Mouse (Mus musculus) T-helper 2 cell (primary cell): ENCODE data around the gene Slc25a21.

Experiments used
- in situ Hi-C: fragments of 300-600 bp; cut with MboI, MseI; formaldehyde crosslinking; loops from one replicate; pipeline ENCODE4 v1.15.1; 2025; ENCODE audit warnings: high pct_unique_total_duplicates

Slc25a21 gene

GRCm38 (mm10) chr12:57185475-57185874, 11.8 kb downstream of the Slc25a21 start:
- in situ Hi-C loops, result no loop called here

GRCm38 (mm10) chr12:57184401-57185147, 12.7 kb downstream of the Slc25a21 start:
- in situ Hi-C loops, result no loop called here

- in situ Hi-C loops, result no loop called here
Observed at GRCm38 (mm10) chr12:57179465-57180188, 17.6 kb downstream of the Slc25a21 start.

GRCm38 (mm10) chr12:57178818-57179217, 18.5 kb downstream of the Slc25a21 start:
- in situ Hi-C loops, result no loop called here

DNA sequence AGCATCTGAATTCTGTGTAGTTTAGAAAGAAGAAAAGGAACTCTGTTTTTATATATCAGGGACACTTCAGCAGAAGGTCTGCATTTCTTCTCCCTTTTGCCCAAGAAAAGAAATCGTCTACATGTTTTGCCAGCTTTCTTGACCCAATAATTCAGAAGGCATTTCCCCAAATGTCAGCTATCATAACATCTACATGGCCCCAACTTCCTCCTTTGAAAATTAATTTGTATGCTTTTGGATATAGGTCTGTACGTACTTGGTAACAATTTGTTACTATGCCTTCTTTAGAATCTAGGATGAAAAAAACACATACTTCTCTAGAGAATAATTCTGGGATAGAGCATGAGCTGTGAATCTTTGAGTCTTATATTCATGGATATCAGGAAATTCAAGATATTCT, 34.0 kb downstream of the Slc25a21 start:
- in situ Hi-C loops, result no loop called here

DNA sequence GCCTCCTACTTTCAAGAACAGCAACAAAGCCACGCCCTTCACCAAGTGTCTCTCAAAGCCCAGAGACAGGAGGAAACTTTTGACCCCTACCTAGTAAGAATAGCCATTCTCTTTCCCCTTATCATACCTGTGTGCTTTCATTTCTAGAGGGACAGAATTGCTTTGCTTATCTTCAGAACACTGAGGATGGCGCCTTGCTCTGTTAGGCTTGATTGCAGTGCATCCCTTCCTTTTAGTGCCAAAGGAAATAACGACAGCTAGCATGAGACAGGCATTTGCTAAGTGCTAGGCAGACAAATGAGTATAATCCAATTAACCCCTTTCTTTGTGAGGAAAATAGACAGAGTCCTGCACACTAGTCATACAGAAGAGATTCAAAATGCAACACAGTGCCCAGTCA, 34.4 kb downstream of the Slc25a21 start:
- in situ Hi-C loops, result no loop called here

GRCm38 (mm10) chr12:57159904-57160303, 37.4 kb downstream of the Slc25a21 start:
- in situ Hi-C loops, result no loop called here

DNA sequence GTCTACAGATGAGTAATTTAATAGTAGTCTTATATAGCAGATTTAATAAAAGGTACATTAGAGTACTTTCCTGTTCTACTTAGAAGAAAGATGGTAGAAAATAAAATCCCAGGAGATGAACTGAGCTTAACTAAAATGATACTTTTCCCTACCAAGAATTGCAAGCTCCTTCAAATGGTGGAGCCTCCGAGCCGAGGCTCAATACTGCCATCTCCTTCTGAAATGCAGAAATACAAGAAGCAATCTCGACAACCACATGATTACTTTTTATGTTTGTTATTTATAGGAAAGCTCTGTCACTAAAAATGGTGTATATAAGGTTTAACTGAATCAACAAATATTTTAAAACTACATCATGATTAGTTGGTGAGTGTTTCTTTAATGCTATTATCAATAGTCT, 39.0 kb downstream of the Slc25a21 start:
- in situ Hi-C loops, result no loop called here

- in situ Hi-C loops, result no loop called here
Observed at GRCm38 (mm10) chr12:57138937-57139336, 58.3 kb downstream of the Slc25a21 start.

DNA sequence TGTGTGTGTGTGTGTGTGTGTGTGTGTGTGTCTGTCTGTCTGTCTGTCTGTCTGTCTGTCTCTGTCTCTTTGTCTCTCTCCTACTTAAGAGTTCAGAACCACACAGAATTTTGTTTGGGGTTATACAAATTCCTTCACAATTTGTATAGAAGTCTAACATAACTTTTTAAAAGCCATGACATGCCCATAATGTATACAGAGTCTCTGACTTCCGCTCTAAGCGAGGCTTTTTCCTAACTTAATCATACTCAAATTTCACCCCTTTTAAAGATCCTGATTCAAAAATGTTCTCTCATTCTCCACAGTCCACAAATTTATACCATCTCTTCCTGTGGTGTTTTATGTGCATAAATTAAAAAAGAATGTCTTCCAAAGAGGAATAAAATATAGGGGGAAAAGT, 59.5 kb downstream of the Slc25a21 start:
- in situ Hi-C loops, result no loop called here

DNA sequence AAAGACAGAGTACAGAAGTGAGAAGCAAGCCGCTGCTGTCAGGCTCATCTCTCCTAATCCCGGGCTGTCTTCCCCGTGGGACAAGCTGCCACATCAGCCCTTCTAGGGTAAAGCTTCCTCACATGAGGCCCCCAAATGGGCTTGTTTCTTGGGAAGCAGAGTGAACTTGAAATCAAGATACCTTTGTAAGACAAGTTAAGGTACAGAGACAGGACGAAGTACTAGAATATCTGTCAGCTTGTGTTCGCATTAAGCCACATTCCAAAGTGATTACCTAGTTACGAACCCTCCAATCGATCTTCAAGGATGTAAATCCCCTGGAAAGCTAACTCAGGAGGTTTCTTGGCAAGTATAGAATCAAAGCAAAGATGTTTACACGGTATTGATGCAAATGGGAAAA, 78.7 kb downstream of the Slc25a21 start:
- in situ Hi-C loops, result no loop called here

GRCm38 (mm10) chr12:57115516-57115915, 81.8 kb downstream of the Slc25a21 start:
- in situ Hi-C loops, result no loop called here

- in situ Hi-C loops, result no loop called here
Observed at GRCm38 (mm10) chr12:57109363-57109762, 87.9 kb downstream of the Slc25a21 start.

DNA sequence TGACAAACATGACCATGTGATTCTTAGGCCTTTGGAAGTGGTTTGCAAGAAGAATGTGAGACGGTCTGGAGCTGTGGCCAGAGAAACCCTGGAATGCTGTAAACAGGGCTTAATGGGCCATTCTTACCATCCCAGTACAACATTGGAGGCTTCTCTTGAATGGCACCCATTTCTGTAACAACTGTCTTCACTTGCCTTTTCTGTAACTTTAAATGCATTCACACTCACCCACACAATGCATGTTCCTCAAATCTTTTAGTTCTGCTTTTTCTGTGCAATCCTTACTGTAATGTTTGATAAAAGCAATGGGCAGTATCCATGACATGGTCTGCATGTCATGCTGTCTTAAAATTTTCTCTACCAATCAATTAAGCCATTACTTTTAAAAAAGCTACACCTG, 95.0 kb downstream of the Slc25a21 start:
- in situ Hi-C loops, result no loop called here

DNA sequence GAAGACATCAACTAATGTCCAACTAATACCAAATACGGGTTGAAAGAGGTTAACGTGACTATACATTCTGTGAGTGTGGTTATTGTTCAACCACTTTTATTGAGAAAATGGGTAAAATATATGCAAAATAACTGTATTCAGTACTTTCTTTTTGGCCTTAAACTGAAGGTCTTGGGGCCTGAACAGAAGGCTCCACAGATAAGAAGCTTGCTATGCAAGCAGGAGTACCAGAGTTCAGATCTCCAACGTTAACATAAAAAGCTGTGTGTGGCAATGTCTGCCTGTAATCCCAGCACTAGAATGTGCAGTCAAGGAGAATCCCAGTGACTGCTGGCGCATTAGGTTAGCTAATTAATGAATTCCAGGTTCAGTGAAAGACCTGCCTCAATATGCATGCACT, 96.7 kb downstream of the Slc25a21 start:
- in situ Hi-C loops, result no loop called here

DNA sequence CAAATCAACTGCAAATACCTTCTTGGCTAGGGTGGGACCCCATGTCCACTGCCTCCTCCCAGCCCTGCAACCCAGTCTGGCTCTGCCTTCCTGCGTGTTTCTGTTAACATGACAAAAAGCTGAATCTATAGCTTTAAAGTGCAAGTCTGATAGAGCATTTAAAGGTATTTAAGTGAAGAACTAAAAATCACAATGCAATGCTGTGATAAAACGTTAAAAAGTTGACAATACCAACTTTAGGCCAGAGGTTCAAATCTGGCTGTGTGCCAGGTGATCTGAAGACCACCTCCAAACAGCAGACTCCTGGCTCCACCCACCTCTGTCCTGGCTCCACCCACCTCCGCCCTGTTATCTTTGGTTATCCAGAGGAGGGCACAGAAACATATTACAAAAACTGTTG, 98.2 kb downstream of the Slc25a21 start:
- in situ Hi-C loops, result no loop called here

GRCm38 (mm10) chr12:57098371-57098770, 98.9 kb downstream of the Slc25a21 start:
- in situ Hi-C loops, result no loop called here

DNA sequence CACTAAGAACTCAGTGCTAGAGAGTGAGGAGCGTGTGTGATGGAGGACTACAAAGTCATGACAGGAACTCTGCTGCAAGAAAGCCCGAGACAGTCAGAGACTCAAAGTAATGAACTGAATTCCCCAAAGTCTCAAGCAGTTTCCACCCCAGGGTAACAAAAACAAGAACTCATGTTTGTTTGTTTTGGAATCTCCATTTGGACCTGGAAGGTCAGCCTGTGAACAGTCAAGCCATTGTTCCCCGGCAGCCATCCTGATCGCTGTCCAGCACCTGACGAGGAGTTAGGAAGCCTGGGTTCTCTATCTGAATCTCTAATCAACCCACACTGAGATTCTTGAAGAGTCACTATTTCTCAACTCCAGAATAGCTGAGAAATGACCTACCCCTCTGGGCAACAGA, 104.2 kb downstream of the Slc25a21 start:
- in situ Hi-C loops, result no loop called here

DNA sequence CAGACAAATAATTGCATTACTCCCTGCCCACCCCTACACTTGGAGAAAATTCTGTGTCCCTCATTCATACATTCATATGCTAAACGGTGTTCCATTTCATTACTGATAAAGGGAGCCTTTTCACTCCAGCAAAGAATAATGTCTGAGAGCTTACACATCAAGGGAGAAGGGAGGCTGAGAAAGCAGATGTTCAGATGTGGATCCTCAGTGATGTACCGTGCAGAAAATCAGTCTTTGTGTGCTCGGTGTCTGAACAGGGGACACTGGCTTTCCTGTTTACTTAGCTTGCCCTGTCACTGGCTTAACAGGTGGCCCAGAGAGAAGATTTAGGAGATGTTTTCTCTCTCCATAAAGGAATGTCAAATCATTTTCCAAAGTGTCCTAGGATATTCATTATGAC, 112.8 kb downstream of the Slc25a21 start:
- in situ Hi-C loops, result no loop called here

DNA sequence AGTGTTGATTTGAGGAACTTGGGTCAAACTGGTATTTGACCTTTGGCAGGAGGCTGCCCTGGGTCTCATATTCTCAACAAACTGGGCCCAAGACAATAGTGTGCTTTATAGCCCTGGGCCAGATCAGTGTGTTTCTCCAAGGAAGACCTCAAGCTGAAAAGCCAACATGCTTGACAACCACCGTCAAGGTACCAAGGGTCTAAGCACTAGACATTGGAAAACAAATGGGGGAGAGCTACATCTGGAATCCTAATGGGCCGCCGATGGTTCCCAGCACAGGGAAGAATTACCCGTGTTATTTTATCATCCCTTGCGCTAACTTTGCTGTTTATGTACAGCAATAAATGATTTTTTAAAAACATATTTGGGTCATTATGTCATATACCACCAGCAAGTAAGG, 113.7 kb downstream of the Slc25a21 start:
- in situ Hi-C loops, result no loop called here

GRCm38 (mm10) chr12:57076606-57077005, 120.7 kb downstream of the Slc25a21 start:
- in situ Hi-C loops, result no loop called here

DNA sequence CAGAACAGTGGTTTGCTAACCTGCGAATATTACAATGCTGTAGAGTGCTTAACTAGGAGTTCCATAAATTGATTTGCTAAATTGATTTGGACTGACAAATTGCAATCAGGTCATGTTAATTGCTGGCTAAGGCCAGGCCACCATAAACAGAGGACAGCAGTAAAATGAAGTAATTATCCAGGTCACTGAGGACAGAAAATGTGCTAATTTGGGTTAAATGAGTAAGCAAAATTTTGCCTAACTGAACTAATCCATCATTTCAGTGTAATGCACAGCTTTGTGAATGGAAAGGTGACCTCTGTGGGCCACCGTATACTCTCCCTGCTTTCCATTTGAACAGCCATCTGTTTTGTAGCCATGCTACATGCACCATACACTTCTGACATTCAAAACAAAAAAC, 124.7 kb downstream of the Slc25a21 start:
- in situ Hi-C loops, result no loop called here

DNA sequence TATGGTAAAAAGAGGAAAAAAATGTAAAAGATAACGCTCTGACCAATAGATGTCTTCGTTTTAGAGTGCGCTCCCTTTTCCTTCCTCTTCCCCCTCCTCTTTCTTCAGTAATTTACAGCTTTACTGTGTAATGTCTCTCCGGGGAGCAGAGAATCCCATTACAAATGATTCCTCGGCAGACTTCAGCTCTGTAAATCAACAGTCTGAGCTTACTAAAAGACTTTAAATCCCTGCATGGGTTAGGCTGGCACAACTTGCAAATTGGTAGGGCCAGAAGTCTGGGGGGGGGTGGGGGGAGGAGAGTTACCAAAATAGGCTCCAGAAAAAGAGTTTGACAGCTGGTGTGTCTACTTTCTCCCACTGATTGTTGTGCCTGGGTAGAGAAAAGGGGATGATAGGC, 128.7 kb downstream of the Slc25a21 start:
- in situ Hi-C loops, result no loop called here
